Mouse (Mus musculus) thymus, adult 2 months (tissue): Measurements from ENCODE around the gene Ttc9c.

Experiments
- CTCF ChIP-seq: fragments of 200-500 bp; IDR thresholded peaks from 2 replicates; pipeline ENCODE4 v1.5.1; 2012; ENCODE audit warnings: mild to moderate bottlenecking, control low read depth, low read length, moderate library complexity, borderline replicate concordance; ENCODE audit not compliant: control insufficient read depth, poor library complexity, insufficient read depth; ENCODE audit errors: extremely low read depth
- POLR2A ChIP-seq: fragments of 200-500 bp; IDR thresholded peaks from 2 replicates; pipeline ENCODE4 v1.6.1; 2012; ENCODE audit warnings: mild to moderate bottlenecking, low read length, control low read depth, moderate library complexity; ENCODE audit not compliant: control insufficient read depth, poor library complexity, insufficient read depth; ENCODE audit errors: extremely low read depth

DNA sequence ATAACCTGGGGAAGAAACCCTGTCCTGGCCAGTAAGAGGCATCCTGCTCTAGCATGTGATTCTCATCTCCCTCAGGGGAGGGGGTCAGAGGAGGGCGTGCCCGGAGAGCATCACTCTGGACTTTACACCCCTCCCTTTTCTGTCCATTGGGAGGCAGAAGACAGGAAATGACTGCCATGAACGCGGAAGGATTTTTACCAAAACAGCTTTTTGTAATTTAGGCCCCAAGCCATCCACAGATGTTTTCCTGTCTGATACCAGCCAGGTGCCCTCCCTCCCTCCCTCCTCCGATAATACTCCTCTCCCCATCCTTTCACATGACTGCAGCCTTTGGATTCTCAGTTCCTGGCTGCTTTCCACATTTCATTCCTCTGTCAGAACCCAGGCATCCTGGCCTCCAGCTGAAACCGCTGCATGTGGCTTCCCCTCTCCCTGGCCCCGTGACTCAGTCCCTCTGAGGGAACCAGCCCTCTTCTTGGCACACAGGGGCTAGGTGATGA is 31.3 kb upstream of the Ttc9c start, which contains the start of gene Lrrn4cl:
- TF ChIP-seq CTCF, result no peak
- TF ChIP-seq POLR2A, result no peak
